Mouse (Mus musculus) kidney, embryonic 14.5 days (tissue): ENCODE measurements at regions not wholly inside any gene's neighbourhood (a gene's known extent, or its start where the extent isn't known, plus 50 kb on each side); places are given as distances from the start of the nearest gene placed in this dataset.

Experiments
- ATAC-seq: fragments of 200-750 bp; cut with Nextera tagmentation; 2 replicates; pipeline ENCODE4 v1.8.0; 2017; ENCODE audit warnings: moderate number of reproducible peaks, mild to moderate bottlenecking, moderate TSS enrichment, moderate library complexity; ENCODE audit not compliant: low FRiP score, low TSS enrichment
- H3K27ac ChIP-seq: fragments of 300-500 bp; sonication (generic); 2 replicates; pipeline ENCODE4 v1.5.1; 2014; ENCODE audit warnings: low read depth, mild to moderate bottlenecking, low read length, moderate library complexity, mixed read lengths
- H3K27me3 ChIP-seq: fragments of 300-500 bp; sonication (generic); 2 replicates; pipeline ENCODE4 v1.6.1; 2014; ENCODE audit warnings: mild to moderate bottlenecking, low read length; ENCODE audit not compliant: control insufficient read depth, insufficient read depth
- H3K36me3 ChIP-seq: fragments of 300-500 bp; sonication (generic); 2 replicates; pipeline ENCODE4 v1.6.1; 2014; ENCODE audit warnings: low read length, mixed read lengths; ENCODE audit not compliant: control insufficient read depth, insufficient read depth
- H3K4me1 ChIP-seq: fragments of 300-500 bp; sonication (generic); 2 replicates; pipeline ENCODE4 v1.6.1; 2014; ENCODE audit warnings: low read length, mixed read lengths; ENCODE audit not compliant: control insufficient read depth, insufficient read depth
- H3K4me2 ChIP-seq: fragments of 300-500 bp; sonication (generic); replicated peaks from 2 replicates; pipeline ENCODE4 v1.6.1; 2014; ENCODE audit warnings: low read depth, mild to moderate bottlenecking, low read length
- H3K4me3 ChIP-seq: fragments of 300-500 bp; sonication (generic); 2 replicates; pipeline ENCODE4 v1.5.1; 2014; ENCODE audit warnings: mild to moderate bottlenecking, low read length
- H3K9ac ChIP-seq: fragments of 300-500 bp; sonication (generic); 2 replicates; pipeline ENCODE4 v1.6.1; 2014; ENCODE audit warnings: low read depth, mild to moderate bottlenecking, low read length, moderate library complexity
- H3K9me3 ChIP-seq: fragments of 300-500 bp; sonication (generic); 2 replicates; pipeline ENCODE4 v1.6.1; 2016; ENCODE audit warnings: low read length; ENCODE audit not compliant: control insufficient read depth
- WGBS: fragments of 180-500 bp; shearing (Covaris S2); extraction: QIAGEN DNeasy Blood & Tissue Kit; methylation state at CpG from one replicate; pipeline ENCODE4 v1.1.7; 2014; 5-methylcytosine and 5-hydroxymethylcytosine counted together

DNA sequence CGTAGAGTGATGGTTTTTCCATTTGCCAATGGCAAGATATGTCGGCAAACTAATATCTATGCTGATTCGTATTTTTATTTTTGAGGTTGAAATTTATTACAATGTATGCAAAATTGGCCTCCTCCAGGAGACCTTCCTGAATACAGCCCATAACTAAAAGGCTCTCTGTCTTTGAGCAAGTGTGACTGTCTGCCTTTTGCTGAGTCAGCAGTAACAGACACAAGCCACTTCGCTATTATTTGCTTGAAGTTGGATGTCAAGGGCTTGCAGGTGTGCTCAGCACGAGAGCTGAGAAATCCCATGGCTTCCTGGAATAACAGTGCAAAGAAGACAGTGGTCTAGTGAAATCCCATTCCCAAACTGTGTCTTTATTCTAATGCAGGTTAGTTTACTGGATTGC, 56.9 kb downstream of the Dmrt2 start:
- H3K36me3 ChIP-seq: no peaks in the 10 kb centered on the region
- no peak overlapping the region for H3K4me3 ChIP-seq
- no peaks in the 10 kb centered on the region for H3K4me1 ChIP-seq
- H3K9ac ChIP-seq: no peak overlapping the region
- H3K27me3 ChIP-seq: no peaks in the 10 kb centered on the region
- no peaks in the 10 kb centered on the region for H3K9me3 ChIP-seq
- 86% methylated on average over 5 of the region's 5 CpGs for WGBS
- ATAC-seq: no peak
- H3K4me2 ChIP-seq: no peak overlapping the region
- no peak overlapping the region for H3K27ac ChIP-seq

DNA sequence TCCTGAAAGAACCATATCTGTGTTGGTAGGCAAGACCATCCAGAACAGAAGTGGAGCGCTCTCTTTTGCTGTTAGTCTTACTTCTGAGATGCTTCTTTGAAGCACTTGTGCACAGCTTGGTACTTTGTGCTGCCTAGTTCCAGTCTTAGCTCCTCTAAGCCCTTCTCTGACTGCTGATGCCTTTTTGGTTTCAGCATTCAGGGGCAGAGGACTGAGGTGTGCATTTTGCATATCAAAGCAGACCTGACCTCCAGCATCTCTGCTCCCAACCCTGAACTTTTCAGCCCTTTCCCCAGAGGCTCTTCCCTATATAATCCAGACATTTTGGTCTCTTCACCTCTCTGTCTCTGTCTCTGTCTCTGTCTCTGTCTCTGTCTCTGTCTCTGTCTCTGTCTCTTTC, 57.4 kb downstream of the Dmrt2 start:
- Histone ChIP-seq H3K4me1 (no peaks in the 10 kb centered on the region), H3K4me2 (no peak overlapping the region), H3K9me3 (no peaks in the 10 kb centered on the region), H3K36me3 (no peaks in the 10 kb centered on the region), H3K27me3 (no peaks in the 10 kb centered on the region), H3K27ac (no peak overlapping the region), H3K9ac (no peak overlapping the region), H3K4me3 (no peak overlapping the region)
- WGBS: 96% methylated on average over 1 of the region's 1 CpGs
- no peak for ATAC-seq

DNA sequence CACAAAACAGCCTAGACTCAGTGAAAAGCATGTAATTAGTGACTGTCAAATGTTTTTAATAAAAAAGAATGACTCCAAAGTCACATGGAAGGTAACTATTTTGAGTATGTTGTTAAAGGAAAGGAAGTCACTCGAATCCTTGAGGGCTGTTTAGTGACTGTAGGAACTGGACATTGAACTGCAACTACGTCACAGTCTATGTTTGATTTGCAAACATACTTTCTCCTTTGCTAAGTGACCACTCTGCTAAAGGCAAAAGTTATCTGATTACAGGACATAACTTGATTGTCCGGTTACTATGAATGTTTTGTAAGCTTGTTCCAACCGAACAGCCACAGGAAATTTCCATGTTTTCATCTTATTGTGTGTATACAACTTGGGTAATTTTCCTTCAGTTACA, 106.2 kb downstream of the Dmrt2 start:
- no peaks in the 10 kb centered on the region for H3K36me3 ChIP-seq
- no peaks in the 10 kb centered on the region for H3K9me3 ChIP-seq
- ATAC-seq: no peak
- H3K4me2 ChIP-seq: no peak overlapping the region
- no peak overlapping the region for H3K9ac ChIP-seq
- H3K4me1 ChIP-seq: no peaks in the 10 kb centered on the region
- no peak overlapping the region for H3K4me3 ChIP-seq
- H3K27ac ChIP-seq: no peak overlapping the region
- H3K27me3 ChIP-seq: no peaks in the 10 kb centered on the region
- WGBS: 81% methylated on average over 4 of the region's 4 CpGs

DNA sequence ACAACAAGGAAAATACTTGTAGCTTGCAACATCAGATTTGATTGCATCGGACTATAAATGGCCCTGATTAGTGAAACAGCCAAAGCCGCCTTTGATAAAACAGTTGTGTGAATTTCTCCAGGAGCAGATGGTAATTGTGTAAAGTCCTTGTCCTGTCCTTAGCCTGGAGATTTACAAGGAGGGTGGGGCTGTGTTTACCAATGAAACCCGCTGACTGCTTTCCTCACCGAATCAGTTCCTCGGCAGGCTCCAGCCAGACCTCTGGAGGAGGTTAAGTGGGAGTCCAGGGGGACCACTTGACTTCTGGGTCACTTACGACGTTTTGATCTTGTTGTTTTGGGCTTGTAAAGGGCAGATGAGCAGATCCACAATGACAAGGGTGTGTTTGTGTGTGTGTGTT, 107.1 kb downstream of the Dmrt2 start:
- no peak overlapping the region for H3K4me2 ChIP-seq
- no peaks in the 10 kb centered on the region for H3K36me3 ChIP-seq
- H3K9me3 ChIP-seq: no peaks in the 10 kb centered on the region
- H3K9ac ChIP-seq: no peak overlapping the region
- no peaks in the 10 kb centered on the region for H3K27me3 ChIP-seq
- no peaks in the 10 kb centered on the region for H3K4me1 ChIP-seq
- ATAC-seq: peak; percentile 66
- WGBS: 21% methylated on average over 7 of the region's 7 CpGs
- H3K27ac ChIP-seq: no peak overlapping the region
- H3K4me3 ChIP-seq: no peak overlapping the region

DNA sequence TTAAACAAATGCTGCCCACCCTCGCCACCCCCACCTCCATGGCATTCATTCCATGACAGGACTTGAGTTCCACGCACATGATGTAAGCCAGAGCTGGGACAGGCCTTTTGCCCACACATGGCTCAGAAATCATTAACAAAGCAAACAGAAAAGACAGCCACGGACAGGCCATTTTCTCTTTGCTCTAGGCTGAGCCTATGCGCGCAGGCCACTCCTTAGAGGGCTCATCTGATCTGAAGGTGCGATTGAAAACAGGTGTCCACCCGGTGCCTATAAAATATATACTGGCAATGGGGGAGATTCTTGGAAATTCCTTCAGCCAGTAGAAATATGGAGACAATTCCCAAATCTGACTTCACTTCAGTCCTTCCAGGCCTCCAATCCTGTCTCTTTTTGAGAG, 109.1 kb downstream of the Dmrt2 start:
- no peak for ATAC-seq
- no peaks in the 10 kb centered on the region for H3K9me3 ChIP-seq
- H3K9ac ChIP-seq: no peak overlapping the region
- H3K4me2 ChIP-seq: no peak overlapping the region
- no peaks in the 10 kb centered on the region for H3K4me1 ChIP-seq
- no peak overlapping the region for H3K4me3 ChIP-seq
- H3K27me3 ChIP-seq: no peaks in the 10 kb centered on the region
- no peak overlapping the region for H3K27ac ChIP-seq
- 71% methylated on average over 7 of the region's 7 CpGs for WGBS
- no peaks in the 10 kb centered on the region for H3K36me3 ChIP-seq

DNA sequence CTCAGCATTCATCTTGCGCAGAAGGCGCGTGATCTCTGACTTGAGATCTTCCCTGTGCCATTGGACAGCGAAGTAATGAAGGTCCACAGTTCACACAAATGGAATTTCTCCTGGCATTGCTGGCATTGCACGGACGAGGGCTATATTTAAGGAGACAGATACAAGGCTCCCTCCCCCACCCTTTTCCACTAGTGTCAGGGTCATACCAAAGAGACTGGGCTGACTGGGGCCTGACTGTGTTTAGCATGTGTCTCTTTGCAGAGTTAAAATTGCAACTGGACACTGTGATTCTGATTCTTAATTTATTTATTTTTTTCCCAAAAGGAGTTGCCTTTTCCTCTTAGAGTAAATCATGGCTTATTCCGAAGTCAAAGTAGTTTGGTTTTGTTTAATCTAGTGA, 130.5 kb downstream of the Dmrt2 start:
- Histone ChIP-seq H3K9me3 (no peaks in the 10 kb centered on the region), H3K27ac (no peak overlapping the region), H3K4me2 (no peak overlapping the region), H3K27me3 (no peaks in the 10 kb centered on the region), H3K9ac (no peak overlapping the region), H3K4me3 (no peak overlapping the region), H3K4me1 (no peaks in the 10 kb centered on the region), H3K36me3 (no peaks in the 10 kb centered on the region)
- WGBS: 78% methylated on average over 7 of the region's 7 CpGs
- no peak for ATAC-seq

DNA sequence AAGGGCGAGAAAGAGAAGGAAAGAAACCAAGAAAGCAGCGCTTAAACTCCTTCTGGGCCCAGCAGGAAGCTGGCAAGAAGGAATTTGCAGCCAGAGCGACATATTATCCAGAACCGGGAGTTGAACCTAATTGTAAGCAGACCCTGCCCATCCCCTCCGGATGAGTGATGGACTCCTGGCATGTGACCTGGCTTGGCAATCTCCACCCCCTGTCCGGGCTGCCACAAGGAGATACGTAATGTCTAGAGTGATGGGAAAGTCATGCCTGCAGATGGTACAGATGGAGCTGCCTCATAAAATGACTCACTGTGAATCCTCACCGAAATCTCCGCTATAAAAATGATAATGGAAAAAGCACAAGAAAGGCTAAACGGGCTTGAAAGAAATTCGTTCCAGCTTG, 133.1 kb downstream of the Dmrt2 start:
- 73% methylated on average over 11 of the region's 11 CpGs for WGBS

DNA sequence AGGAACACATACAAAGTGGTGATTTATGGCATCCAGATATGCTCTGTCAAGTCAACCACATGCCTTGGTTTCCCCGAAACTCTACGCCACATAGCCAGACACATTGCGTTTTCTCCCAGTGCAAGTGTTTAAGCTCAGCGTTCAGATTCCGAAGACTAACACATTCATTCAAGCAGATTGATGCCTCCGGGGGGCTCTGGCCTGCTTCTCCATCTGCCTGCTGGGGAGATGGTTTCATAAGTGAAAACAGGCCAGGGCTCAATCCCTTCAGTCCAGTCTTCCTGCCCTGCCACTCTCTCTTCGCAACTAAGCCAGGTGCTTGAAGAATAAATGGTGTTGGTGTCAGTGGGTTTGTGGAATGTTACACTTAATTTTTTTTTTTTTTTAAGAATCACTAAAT, 141.4 kb downstream of the Dmrt2 start:
- Histone ChIP-seq H3K4me3 (no peak overlapping the region), H3K9ac (no peak overlapping the region), H3K4me1 (no peaks in the 10 kb centered on the region), H3K27ac (no peak overlapping the region), H3K27me3 (no peaks in the 10 kb centered on the region), H3K36me3 (no peaks in the 10 kb centered on the region), H3K9me3 (no peaks in the 10 kb centered on the region), H3K4me2 (no peak overlapping the region)
- ATAC-seq: no peak
- WGBS: 93% methylated on average over 7 of the region's 7 CpGs

More for the DNA sequence above, 133.1 kb downstream of the Dmrt2 start:
- H3K9ac ChIP-seq: no peak overlapping the region
- H3K9me3 ChIP-seq: no peaks in the 10 kb centered on the region
- no peaks in the 10 kb centered on the region for H3K4me1 ChIP-seq
- ATAC-seq: no peak
- H3K36me3 ChIP-seq: no peaks in the 10 kb centered on the region
- H3K27me3 ChIP-seq: no peaks in the 10 kb centered on the region
- H3K4me3 ChIP-seq: no peak overlapping the region
- no peak overlapping the region for H3K27ac ChIP-seq
- H3K4me2 ChIP-seq: no peak overlapping the region

DNA sequence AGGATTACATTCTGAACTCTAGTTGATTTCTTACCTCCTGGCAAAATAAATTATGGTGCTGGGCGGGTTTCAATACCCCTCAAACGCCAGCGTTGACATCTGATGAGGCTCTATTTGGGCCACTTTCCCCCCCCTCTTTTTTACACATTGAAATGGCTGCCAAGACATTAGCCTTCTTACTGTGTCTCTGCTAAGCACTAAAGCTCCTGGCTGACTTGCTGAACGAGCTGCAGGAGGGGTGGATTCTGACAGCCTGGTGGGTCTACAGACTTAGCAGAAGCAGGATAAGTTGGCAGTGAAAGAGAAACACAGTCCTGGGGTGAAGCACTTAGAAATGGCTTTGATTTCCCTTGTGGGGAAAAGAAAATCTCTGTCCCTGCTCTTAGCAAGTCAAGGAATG, 172.9 kb downstream of the Dmrt2 start:
- ATAC-seq: no peak
- 60% methylated on average over 4 of the region's 4 CpGs for WGBS
- Histone ChIP-seq H3K9me3 (no peaks in the 10 kb centered on the region), H3K9ac (no peak overlapping the region), H3K4me3 (no peak overlapping the region), H3K4me2 (no peak overlapping the region), H3K27me3 (no peaks in the 10 kb centered on the region), H3K36me3 (no peaks in the 10 kb centered on the region), H3K27ac (no peak overlapping the region), H3K4me1 (no peaks in the 10 kb centered on the region)

DNA sequence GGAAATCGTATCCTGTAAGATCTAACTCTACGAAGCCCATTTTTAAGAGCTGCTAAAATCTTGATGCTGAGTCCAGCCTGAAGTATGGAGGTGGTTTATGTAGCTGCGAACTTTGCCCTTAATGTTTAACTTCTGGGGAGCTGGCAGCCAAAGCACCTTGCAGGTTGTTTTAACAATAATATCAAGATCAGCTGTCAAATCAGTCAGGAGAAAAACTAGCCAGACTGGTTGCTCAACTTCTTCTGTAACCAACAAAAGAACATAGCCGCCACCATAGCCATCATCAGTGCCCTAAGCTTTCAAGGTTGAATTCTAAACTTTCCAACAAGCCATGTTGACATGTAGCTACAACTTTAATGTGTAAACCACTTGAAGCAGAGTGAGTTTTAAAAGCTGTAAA, 184.1 kb downstream of the Dmrt2 start:
- no peak overlapping the region for H3K9ac ChIP-seq
- H3K9me3 ChIP-seq: no peaks in the 10 kb centered on the region
- peak overlapping the region; percentile 53; the same call in 1 of the 2 replicates for H3K27ac ChIP-seq
- WGBS: 33% methylated on average over 4 of the region's 4 CpGs
- peak; percentile 35; the same call in 1 of the 2 replicates for ATAC-seq
- H3K27me3 ChIP-seq: no peaks in the 10 kb centered on the region
- no peak overlapping the region for H3K4me3 ChIP-seq
- H3K4me2 ChIP-seq: no peak overlapping the region
- H3K36me3 ChIP-seq: no peaks in the 10 kb centered on the region
- no peaks in the 10 kb centered on the region for H3K4me1 ChIP-seq
